Mouse (Mus musculus): ENCODE results near the gene Ksr1.

The Ksr1 gene

GRCm38 (mm10) chr11:79066191-79066530, 80.0 kb downstream of the Ksr1 start:
- DNase-seq (ENCODE audit: low read depth), result no peak

GRCm38 (mm10) chr11:79065463-79066190, 80.6 kb downstream of the Ksr1 start:
- DNase-seq (ENCODE audit: low read depth), result no peak

GRCm38 (mm10) chr11:79064311-79064710, 81.9 kb downstream of the Ksr1 start:
- no peak for DNase-seq (ENCODE audit: low read depth)

- DNase-seq (ENCODE audit: low read depth), result no peak
These were observed 82.6 kb downstream of the Ksr1 start for GRCm38 (mm10) chr11:79063616-79064015.

- DNase-seq (ENCODE audit: low read depth), result no peak
These were observed 83.3 kb downstream of the Ksr1 start for GRCm38 (mm10) chr11:79062897-79063296.

- DNase-seq (ENCODE audit: low read depth), result no peak
These were observed 84.4 kb downstream of the Ksr1 start for GRCm38 (mm10) chr11:79061839-79062238.

- DNase-seq (ENCODE audit: low read depth), result no peak
These were observed 86.4 kb downstream of the Ksr1 start for GRCm38 (mm10) chr11:79059850-79060249.

- no peak for DNase-seq (ENCODE audit: low read depth)
These were observed 87.1 kb downstream of the Ksr1 start for GRCm38 (mm10) chr11:79059062-79059461.

- DNase-seq (ENCODE audit: low read depth), result no peak
These were observed 87.6 kb downstream of the Ksr1 start for GRCm38 (mm10) chr11:79058610-79059009.

GRCm38 (mm10) chr11:79057809-79058208, 88.4 kb downstream of the Ksr1 start:
- no peak for DNase-seq (ENCODE audit: low read depth)

- no peak for DNase-seq (ENCODE audit: low read depth)
These were observed 89.3 kb downstream of the Ksr1 start for GRCm38 (mm10) chr11:79056891-79057290.

- no peak for DNase-seq (ENCODE audit: low read depth)
These were observed 90.2 kb downstream of the Ksr1 start for GRCm38 (mm10) chr11:79056027-79056426.

- no peak for DNase-seq (ENCODE audit: low read depth)
These were observed 91.0 kb downstream of the Ksr1 start for GRCm38 (mm10) chr11:79055161-79055560.

GRCm38 (mm10) chr11:79054161-79055152, 91.8 kb downstream of the Ksr1 start:
- no peak for DNase-seq (ENCODE audit: low read depth)

GRCm38 (mm10) chr11:79053437-79053836, 92.8 kb downstream of the Ksr1 start:
- DNase-seq (ENCODE audit: low read depth), result no peak

- no peak for DNase-seq (ENCODE audit: low read depth)
These were observed 93.4 kb downstream of the Ksr1 start for GRCm38 (mm10) chr11:79052769-79053168.

- no peak for DNase-seq (ENCODE audit: low read depth)
These were observed 94.7 kb downstream of the Ksr1 start for GRCm38 (mm10) chr11:79051522-79051921.

- no peak for DNase-seq (ENCODE audit: low read depth)
These were observed 95.3 kb downstream of the Ksr1 start for GRCm38 (mm10) chr11:79050781-79051507.

GRCm38 (mm10) chr11:79048906-79049305, 97.3 kb downstream of the Ksr1 start:
- no peak for DNase-seq (ENCODE audit: low read depth)

GRCm38 (mm10) chr11:79047180-79047727, 99.0 kb downstream of the Ksr1 start:
- no peak for DNase-seq (ENCODE audit: low read depth)

- no peak for DNase-seq (ENCODE audit: low read depth)
These were observed 99.5 kb downstream of the Ksr1 start for GRCm38 (mm10) chr11:79046561-79047155.

- DNase-seq (ENCODE audit: low read depth), result no peak
These were observed 101.0 kb downstream of the Ksr1 start for GRCm38 (mm10) chr11:79045231-79045630.

All from fibroblast of lung, adult 2 months (primary cell).